Mouse (Mus musculus) small intestine, adult 2 months (tissue): ENCODE data around the gene Stab2.

Source experiments
- CTCF ChIP-seq: fragments of 200-500 bp; IDR thresholded peaks from 2 replicates; pipeline ENCODE4 v1.5.1; 2012; ENCODE audit warnings: low read depth, mild to moderate bottlenecking, control low read depth, inconsistent platforms, low read length, moderate library complexity, mixed read lengths; ENCODE audit not compliant: insufficient replicate concordance, insufficient read length; ENCODE audit errors: extremely low read depth
- POLR2A ChIP-seq: fragments of 200-500 bp; IDR thresholded peaks from 2 replicates; pipeline ENCODE4 v1.6.1; 2012; ENCODE audit warnings: low read depth, mild to moderate bottlenecking, control low read depth, inconsistent platforms, low read length, moderate library complexity

GRCm38 (mm10) chr10:87024884-87025283, 17.1 kb upstream of the Stab2 start:
- TF ChIP-seq POLR2A: no peak
- peak; percentile 97 for TF ChIP-seq CTCF
